Mouse (Mus musculus) MEL (cell line): ENCODE results near the gene Rhot2. TPM values are rescaled to one million over a fixed set of nuclear protein-coding genes. Genes with fewer than 3 reads are reported as not detected.

Experiments used
- DNase-seq: peaks from one replicate; pipeline ENCODE4 v3.0.0; 2011; ENCODE audit warnings: low read depth, low spot score
- H3K27ac ChIP-seq: 2 replicates; pipeline ENCODE4 v1.5.1; 2012; ENCODE audit warnings: low read depth, mild to moderate bottlenecking, control low read depth, low read length, moderate library complexity; ENCODE audit not compliant: control insufficient read depth
- H3K27me3 ChIP-seq, 2 experiments: fragments of 150-350 bp in 1 of 2; sonication (generic) in 1 of 2; 2 replicates each; pipeline ENCODE4 v1.6.1; 2012; ENCODE audit warnings: low read length in 2 of 2, mild to moderate bottlenecking in 2 of 2, improper control_type of control experiment in 1 of 2, moderate library complexity in 1 of 2; ENCODE audit not compliant: insufficient read depth in 2 of 2, control insufficient read depth in 1 of 2
- H3K36me3 ChIP-seq, 2 experiments: 2 replicates each; pipeline ENCODE4 v1.6.1; 2012 to 2014; ENCODE audit warnings: low read length in 2 of 2, improper control_type of control experiment in 1 of 2, inconsistent platforms in 1 of 2, mild to moderate bottlenecking in 1 of 2; ENCODE audit not compliant: insufficient read depth in 2 of 2, control insufficient read depth in 1 of 2
- H3K4me1 ChIP-seq, 2 experiments: fragments of 150-350 bp in 1 of 2; sonication (generic) in 1 of 2; 2 replicates each; pipeline ENCODE4 v1.6.1; 2012; ENCODE audit warnings: low read length in 2 of 2, improper control_type of control experiment in 1 of 2, mild to moderate bottlenecking in 1 of 2; ENCODE audit not compliant: insufficient read depth in 2 of 2, control insufficient read depth in 1 of 2
- H3K4me3 ChIP-seq, 2 experiments: fragments of 150-350 bp in 1 of 2; sonication (generic) in 1 of 2; 2 replicates each; pipeline ENCODE4 v1.5.1; 2012; ENCODE audit warnings: low read depth in 2 of 2, low read length in 2 of 2, mild to moderate bottlenecking in 2 of 2, moderate library complexity in 2 of 2, control low read depth in 1 of 2, improper control_type of control experiment in 1 of 2; ENCODE audit not compliant: control insufficient read depth in 1 of 2, insufficient read depth in 1 of 2
- H3K79me2 ChIP-seq: 2 replicates; pipeline ENCODE4 v1.6.1; 2012; ENCODE audit warnings: mild to moderate bottlenecking, low read length, moderate library complexity; ENCODE audit not compliant: control insufficient read depth, poor library complexity, insufficient read depth
- H3K9ac ChIP-seq: 2 replicates; pipeline ENCODE4 v1.6.1; 2012; ENCODE audit warnings: low read depth, mild to moderate bottlenecking, control low read depth, low read length, moderate library complexity; ENCODE audit not compliant: control insufficient read depth, poor library complexity, severe bottlenecking
- H3K9me3 ChIP-seq: fragments of 150-350 bp; sonication (generic); replicated peaks from 2 replicates; pipeline ENCODE4 v1.6.1; 2012; ENCODE audit warnings: mild to moderate bottlenecking, low read length, improper control_type of control experiment, moderate library complexity; ENCODE audit not compliant: insufficient read depth
- BHLHE40 ChIP-seq: IDR thresholded peaks from 2 replicates; pipeline ENCODE4 v1.6.1; 2012; ENCODE audit warnings: low read depth, mild to moderate bottlenecking, inconsistent platforms, low read length, improper control_type of control experiment, borderline replicate concordance
- CHD2 ChIP-seq: IDR thresholded peaks from 2 replicates; pipeline ENCODE4 v1.6.1; 2011; ENCODE audit warnings: low read length, improper control_type of control experiment
- E2F4 ChIP-seq: IDR thresholded peaks from 2 replicates; pipeline ENCODE4 v1.6.1; 2011; ENCODE audit warnings: low read depth, low read length, improper control_type of control experiment, borderline replicate concordance
- GABPA ChIP-seq: IDR thresholded peaks from 2 replicates; pipeline ENCODE4 v1.6.1; 2012; ENCODE audit warnings: low read depth, mild to moderate bottlenecking, inconsistent platforms, low read length, improper control_type of control experiment, moderate library complexity
- GATA1 ChIP-seq: IDR thresholded peaks from 2 replicates; pipeline ENCODE4 v1.6.1; 2011; ENCODE audit warnings: low read depth, low read length, improper control_type of control experiment
- HCFC1 ChIP-seq: IDR thresholded peaks from 2 replicates; pipeline ENCODE4 v1.6.1; 2012; ENCODE audit warnings: low read depth, mild to moderate bottlenecking, inconsistent platforms, low read length, improper control_type of control experiment, moderate library complexity
- JUND ChIP-seq: IDR thresholded peaks from 2 replicates; pipeline ENCODE4 v1.6.1; 2011; ENCODE audit warnings: low read depth, mild to moderate bottlenecking, improper control_type of control experiment, low read length
- MAFK ChIP-seq: IDR thresholded peaks from 2 replicates; pipeline ENCODE4 v1.6.1; 2011; ENCODE audit warnings: low read depth, mild to moderate bottlenecking, low read length, improper control_type of control experiment, borderline replicate concordance
- MAX ChIP-seq: IDR thresholded peaks from 2 replicates; pipeline ENCODE4 v1.6.1; 2011; ENCODE audit warnings: low read length, improper control_type of control experiment
- MAZ ChIP-seq: IDR thresholded peaks from 2 replicates; pipeline ENCODE4 v1.6.1; 2012; ENCODE audit warnings: low read depth, mild to moderate bottlenecking, inconsistent platforms, low read length, improper control_type of control experiment
- MXI1 ChIP-seq: IDR thresholded peaks from 2 replicates; pipeline ENCODE4 v1.6.1; 2011; ENCODE audit warnings: mild to moderate bottlenecking, low read depth, low read length, improper control_type of control experiment
- MYB ChIP-seq: IDR thresholded peaks from 2 replicates; pipeline ENCODE4 v1.6.1; 2011; ENCODE audit warnings: mild to moderate bottlenecking, low read depth, low read length, improper control_type of control experiment
- MYC ChIP-seq: IDR thresholded peaks from 2 replicates; pipeline ENCODE4 v1.6.1; 2011; ENCODE audit warnings: low read depth, mild to moderate bottlenecking, low read length, improper control_type of control experiment, moderate library complexity
- NELFE ChIP-seq: IDR thresholded peaks from 2 replicates; pipeline ENCODE4 v1.6.1; 2011; ENCODE audit warnings: low read depth, low read length, improper control_type of control experiment
- POLR2A ChIP-seq, 2 experiments: IDR thresholded peaks; 2 replicates each; pipeline ENCODE4 v1.6.1; 2011 to 2012; ENCODE audit warnings: low read length in 2 of 2, mild to moderate bottlenecking in 2 of 2, control low read depth in 1 of 2, improper control_type of control experiment in 1 of 2, low read depth in 1 of 2, moderate library complexity in 1 of 2; ENCODE audit not compliant: control insufficient read depth in 1 of 2, insufficient read depth in 1 of 2, poor library complexity in 1 of 2
- POLR2AphosphoS5 ChIP-seq: IDR thresholded peaks from 2 replicates; pipeline ENCODE4 v1.6.1; 2012; ENCODE audit warnings: low read depth, borderline replicate concordance, mild to moderate bottlenecking, inconsistent platforms, low read length, moderate library complexity, mixed read lengths
- RAD21 ChIP-seq: IDR thresholded peaks from 2 replicates; pipeline ENCODE4 v1.6.1; 2011; ENCODE audit warnings: mild to moderate bottlenecking, low read depth, low read length, improper control_type of control experiment
- SIN3A ChIP-seq: IDR thresholded peaks from 2 replicates; pipeline ENCODE4 v1.6.1; 2012; ENCODE audit warnings: low read length, improper control_type of control experiment, inconsistent platforms
- SMC3 ChIP-seq: IDR thresholded peaks from 2 replicates; pipeline ENCODE4 v1.6.1; 2011; ENCODE audit warnings: low read depth, low read length, improper control_type of control experiment
- TBP ChIP-seq: IDR thresholded peaks from 2 replicates; pipeline ENCODE4 v1.8.0; 2011; ENCODE audit warnings: low read depth, low read length, improper control_type of control experiment
- TCF12 ChIP-seq: IDR thresholded peaks from 2 replicates; pipeline ENCODE4 v1.6.1; 2014; ENCODE audit warnings: low read depth, mild to moderate bottlenecking, inconsistent platforms, low read length, improper control_type of control experiment, moderate library complexity
- UBTF ChIP-seq: IDR thresholded peaks from 2 replicates; pipeline ENCODE4 v1.6.1; 2012; ENCODE audit warnings: low read depth, mild to moderate bottlenecking, inconsistent platforms, low read length, improper control_type of control experiment, moderate library complexity, borderline replicate concordance; ENCODE audit not compliant: insufficient read depth
- USF1 ChIP-seq: IDR thresholded peaks from 2 replicates; pipeline ENCODE4 v1.6.1; 2014; ENCODE audit warnings: low read depth, mild to moderate bottlenecking, inconsistent platforms, low read length, improper control_type of control experiment, moderate library complexity
- ZC3H11A ChIP-seq: IDR thresholded peaks from 2 replicates; pipeline ENCODE4 v1.6.1; 2012; ENCODE audit warnings: low read depth, mild to moderate bottlenecking, inconsistent platforms, low read length, improper control_type of control experiment
- ZKSCAN1 ChIP-seq: IDR thresholded peaks from 2 replicates; pipeline ENCODE4 v1.6.1; 2012; ENCODE audit warnings: low read depth, mild to moderate bottlenecking, inconsistent platforms, low read length, improper control_type of control experiment, moderate library complexity
- ZMIZ1 ChIP-seq: IDR thresholded peaks from 2 replicates; pipeline ENCODE4 v1.6.1; 2012; ENCODE audit warnings: low read depth, mild to moderate bottlenecking, inconsistent platforms, low read length, improper control_type of control experiment, moderate library complexity
- ZNF384 ChIP-seq: IDR thresholded peaks from 2 replicates; pipeline ENCODE4 v1.6.1; 2012; ENCODE audit warnings: low read depth, mild to moderate bottlenecking, inconsistent platforms, low read length, improper control_type of control experiment
- polyA plus RNA-seq, 2 experiments: library from polyadenylated mRNA; stranded (reverse) in 1 of 2; unstranded in 1 of 2; fragments of >175 nt in 1 of 2; fragments of >200 nt in 1 of 2; gene quantifications; 2 replicates each; pipeline versions ENCODE4 v1.2.1 to v1.2.4; 2012; ENCODE audit warnings: low replicate concordance in 2 of 2, low read depth in 1 of 2; ENCODE audit not compliant: insufficient read length in 2 of 2, insufficient read depth in 1 of 2, missing spikeins in 1 of 2
- total RNA-seq: library from RNA; depleted of rRNA; stranded (reverse); fragments of 300-350 nt; gene quantifications from 2 replicates; pipeline ENCODE4 v1.2.3, GENCODE M21; 2012

Rhot2 gene
- total and polyA plus RNA-seq, 3 experiments: 29.1 to 54.5 TPM; not detected in 1

DNA sequence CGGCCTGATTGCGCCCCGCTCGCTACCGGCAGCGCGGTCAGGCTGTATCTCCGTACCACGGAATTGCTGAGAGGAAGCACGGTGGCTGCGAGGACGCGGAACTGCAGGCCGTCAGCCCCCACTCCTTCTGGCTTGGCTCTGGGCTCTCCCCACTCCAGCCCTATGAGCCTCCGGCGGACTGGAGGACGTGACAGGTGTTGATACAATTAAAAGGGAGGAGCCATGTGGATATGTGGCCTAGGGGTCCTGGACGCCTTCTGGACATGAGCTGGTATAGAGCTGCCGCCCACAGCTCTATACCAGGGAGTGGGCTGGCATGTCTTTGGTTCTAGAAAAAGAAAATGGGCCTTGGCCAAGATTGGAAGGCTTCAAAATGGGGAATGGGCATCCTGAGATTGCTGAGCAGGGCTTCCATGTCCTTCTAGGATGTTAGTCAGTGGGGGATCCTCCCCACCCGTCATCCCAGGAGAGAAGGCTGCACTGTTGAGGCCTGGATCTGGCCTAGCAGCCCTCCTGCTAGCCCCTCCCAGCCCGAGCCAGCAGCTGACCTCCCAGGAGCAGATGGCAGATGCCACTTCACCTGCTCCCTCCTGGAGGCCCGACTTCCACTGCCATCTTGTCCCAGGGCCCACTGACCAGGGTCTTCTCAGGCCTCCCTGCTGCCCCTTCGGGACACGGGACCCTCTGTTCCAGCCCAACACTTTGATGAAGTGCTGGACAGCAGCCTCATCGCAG, 34.9 kb downstream of the Rhot2 start:
- no peak overlapping the region for H3K4me3 ChIP-seq
- no peaks in the 10 kb centered on the region for H3K79me2 ChIP-seq
- no peak for DNase-seq
- H3K9ac ChIP-seq: no peak overlapping the region
- H3K36me3 ChIP-seq: no peaks in the 10 kb centered on the region
- H3K9me3 ChIP-seq: no peaks in the 10 kb centered on the region
- TF ChIP-seq MAFK (no peak), CHD2 (no peak), ZMIZ1 (no peak), POLR2AphosphoS5 (no peak), ZC3H11A (no peak), ZNF384 (no peak)
- peaks cover 0 to 8% of the 10 kb centered on the region in 2 experiments; a peak in 1 of 4 replicates for H3K4me1 ChIP-seq
- peaks cover 0 to 1% of the 10 kb centered on the region in 2 experiments; a peak in 2 of 4 replicates for H3K27me3 ChIP-seq
- no peak overlapping the region for H3K27ac ChIP-seq

DNA sequence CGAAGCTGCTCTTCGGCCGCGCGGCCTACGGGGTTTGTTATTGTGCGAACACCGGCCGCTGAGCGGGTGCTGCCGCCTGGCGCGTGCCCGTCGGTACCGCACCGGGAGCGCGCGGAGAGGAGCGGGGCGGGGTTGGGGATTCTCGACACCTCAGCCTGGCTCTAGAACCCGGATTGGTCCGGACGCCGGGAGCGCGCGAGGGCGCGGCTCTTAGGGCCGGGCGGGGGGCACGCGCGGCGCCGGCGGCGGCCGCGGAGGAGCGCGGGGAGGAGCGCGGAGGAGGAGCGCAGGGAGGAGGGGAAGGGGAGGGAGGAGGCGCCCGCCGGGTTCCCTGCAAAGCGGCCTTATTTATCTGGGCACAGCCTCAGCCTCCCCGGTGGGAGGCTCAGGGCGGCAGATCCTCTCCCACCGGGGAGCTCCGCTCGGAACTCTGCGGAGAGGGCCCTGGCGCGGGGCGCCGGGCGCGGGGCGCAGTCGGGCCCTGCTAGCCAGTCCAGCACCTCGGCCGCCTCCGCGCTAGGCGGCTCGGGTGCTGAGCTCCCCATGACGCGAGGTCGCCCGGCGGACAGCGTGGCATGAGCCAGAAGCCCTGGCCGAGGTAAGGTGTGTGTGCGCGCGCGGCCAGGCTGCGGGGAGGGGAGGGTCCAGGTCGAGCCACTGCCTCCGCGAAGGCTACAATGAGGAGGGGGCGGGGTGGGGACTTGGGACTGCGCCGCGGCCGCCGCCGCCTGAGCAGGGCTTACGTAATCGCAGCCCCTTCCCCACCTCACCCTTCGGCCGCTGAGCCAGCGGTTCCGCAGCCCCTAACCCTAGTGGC, 35.7 kb downstream of the Rhot2 start, which contains the start of gene Fbxl16:
TSS of gene Fbxl16 (plus strand) at position 297 of the 817 bp plus-strand sequence.
- no peak within 1 kb of the TSS for H3K9ac ChIP-seq

DNA sequence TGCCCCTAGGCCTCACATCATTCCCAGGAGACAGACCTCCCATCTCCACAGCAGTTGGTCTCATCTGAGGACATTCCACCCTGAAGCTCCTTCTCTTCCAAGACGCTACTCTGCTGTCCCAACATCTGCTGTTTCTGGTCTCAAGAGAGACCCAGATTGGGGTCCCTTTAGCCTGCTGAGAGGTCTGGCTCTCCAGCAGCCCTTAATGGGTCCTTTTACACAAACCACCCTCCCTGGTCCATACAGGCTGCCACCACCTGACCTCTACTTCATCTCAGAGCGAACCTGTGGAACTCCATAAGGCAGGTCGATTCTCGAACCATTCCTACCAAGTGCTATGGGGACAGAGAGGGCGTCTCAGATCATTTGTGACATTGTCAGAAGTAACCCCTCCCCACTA, 36.6 kb downstream of the Rhot2 start:
- Histone ChIP-seq H3K4me1 (peaks cover 0 to 8% of the 10 kb centered on the region in 2 experiments; a peak in 1 of 4 replicates), H3K36me3 (no peaks in the 10 kb centered on the region), H3K9me3 (no peaks in the 10 kb centered on the region), H3K4me3 (no peak overlapping the region), H3K9ac (no peak overlapping the region), H3K79me2 (no peaks in the 10 kb centered on the region), H3K27me3 (peaks cover 3 to 4% of the 10 kb centered on the region in 2 experiments; a peak in 2 of 4 replicates), H3K27ac (no peak overlapping the region)
- no peak for DNase-seq
- TF ChIP-seq HCFC1 (no peak), POLR2A (IDR thresholded peaks at IDR 0.05; ENCODE audit: control insufficient read depth in 1 of 2, insufficient read depth in 1 of 2, low read depth in 1 of 2, low read length in 2 of 2, poor library complexity in 1 of 2) (no peak), UBTF (no peak), ZNF384 (no peak), E2F4 (no peak), MAFK (no peak), GABPA (no peak), SMC3 (no peak), MYB (no peak), NELFE (no peak), USF1 (no peak), GATA1 (no peak), SIN3A (no peak), MAZ (no peak), JUND (no peak)

More for the DNA sequence above, 35.7 kb downstream of the Rhot2 start, which contains the start of gene Fbxl16:
- Histone ChIP-seq H3K36me3 (no peaks in the 10 kb centered on the region), H3K4me3 (no peak within 1 kb of the TSS), H3K27ac (no peak within 1 kb of the TSS), H3K27me3 (peaks cover 0 to 1% of the 10 kb centered on the region in 2 experiments; a peak in 1 of 4 replicates), H3K4me1 (peaks cover 0 to 8% of the 10 kb centered on the region in 2 experiments; a peak in 1 of 4 replicates), H3K9me3 (no peaks in the 10 kb centered on the region), H3K79me2 (no peaks in the 10 kb centered on the region)
- TF ChIP-seq GATA1 (no peak), TBP (no peak), MYC (no peak), BHLHE40 (no peak), RAD21 (no peak), TCF12 (no peak), MAX (no peak), NELFE (no peak), ZNF384 (no peak), MXI1 (no peak), ZKSCAN1 (no peak), POLR2A (IDR thresholded peaks at IDR 0.05; ENCODE audit: control insufficient read depth in 1 of 2, insufficient read depth in 1 of 2, low read depth in 1 of 2, low read length in 2 of 2, poor library complexity in 1 of 2) (no peak), E2F4 (no peak), MAZ (no peak)
- DNase-seq: no peak
